Mouse (Mus musculus): Measurements from ENCODE around the gene Bend5. TPM values are rescaled to one million over a fixed set of nuclear protein-coding genes. Genes with fewer than 3 reads are reported as not detected.

Gene Bend5
- polyA plus RNA-seq, 1 experiment from 2014 or later = 42.0 TPM

DNA sequence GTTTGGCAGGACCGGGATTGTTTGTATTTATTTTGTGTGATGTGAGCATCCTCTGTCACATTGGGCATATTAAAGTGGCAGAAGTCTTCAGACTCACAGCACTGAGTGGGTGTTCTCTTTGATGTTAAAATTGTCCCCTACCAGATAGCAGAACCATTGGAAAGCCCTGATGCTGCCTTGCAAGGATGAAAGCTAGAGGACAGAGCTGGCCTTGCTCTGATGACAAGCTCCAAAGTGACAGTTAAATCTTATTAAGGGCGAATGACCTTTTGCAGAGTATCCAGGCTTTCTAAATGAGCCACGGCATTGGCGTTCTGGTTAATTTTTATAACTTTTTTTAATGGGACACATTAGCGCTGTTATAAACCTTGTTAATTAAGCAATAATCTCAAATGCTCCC, 42.8 kb downstream of the Bend5 start:
- H3K4me3 ChIP-seq (ENCODE audit: low read depth, low read length) = no peak overlapping the region
- H3K9ac ChIP-seq (replicated peaks; ENCODE audit: low read depth, low read length) = no peak overlapping the region
- 85% methylated on average over 5 of the region's 5 CpGs for WGBS
- H3K27ac ChIP-seq (ENCODE audit: low read length) = no peak overlapping the region
- H3K9me3 ChIP-seq (ENCODE audit: control insufficient read depth, low read depth, low read length) = no peaks in the 10 kb centered on the region
- H3K4me1 ChIP-seq (ENCODE audit: control insufficient read depth, insufficient read depth, low read length) = no peaks in the 10 kb centered on the region
- H3K4me2 ChIP-seq (replicated peaks; ENCODE audit: low read depth, low read length) = no peak overlapping the region
- H3K36me3 ChIP-seq (ENCODE audit: control insufficient read depth, insufficient read depth, low read length) = peaks cover 7% of the 10 kb centered on the region; the same call in 1 of the 2 replicates
- no peak for ATAC-seq (ENCODE audit: insufficient number of reproducible peaks, insufficient read depth, low FRiP score, low read depth)
- H3K27me3 ChIP-seq (ENCODE audit: control insufficient read depth, insufficient read depth, low read length) = no peaks in the 10 kb centered on the region

DNA sequence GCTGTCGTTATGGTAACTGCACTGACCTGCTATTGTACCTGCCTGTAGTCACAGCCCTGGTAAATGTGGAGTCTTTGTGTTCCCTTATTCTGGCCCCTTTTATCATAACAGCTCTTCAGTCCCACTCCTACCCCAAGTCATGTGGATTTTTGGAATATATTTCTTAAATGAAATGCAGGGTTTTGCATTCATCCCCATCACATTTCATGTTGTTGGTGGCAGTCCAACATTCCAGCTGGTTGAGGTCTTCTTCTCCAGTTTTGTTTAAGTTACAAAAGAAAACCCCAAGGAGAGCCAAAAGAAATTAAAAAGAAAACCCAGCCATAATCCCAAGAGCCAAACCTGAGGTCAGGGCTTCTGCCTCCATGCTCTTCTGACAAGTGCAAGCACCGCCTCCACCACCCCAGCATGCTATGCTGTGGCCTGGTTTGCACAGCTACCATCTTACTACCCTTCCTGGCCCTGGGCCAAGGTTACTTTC, 52.5 kb downstream of the Bend5 start:
- Histone ChIP-seq H3K4me1 (ENCODE audit: control insufficient read depth, insufficient read depth, low read length) (peaks cover 2% of the 10 kb centered on the region; the same call in 1 of the 2 replicates), H3K9ac (replicated peaks; ENCODE audit: low read depth, low read length) (no peak overlapping the region), H3K4me2 (replicated peaks; ENCODE audit: low read depth, low read length) (no peak overlapping the region), H3K4me3 (ENCODE audit: low read depth, low read length) (no peak overlapping the region), H3K36me3 (ENCODE audit: control insufficient read depth, insufficient read depth, low read length) (no peaks in the 10 kb centered on the region), H3K9me3 (ENCODE audit: control insufficient read depth, low read depth, low read length) (no peaks in the 10 kb centered on the region), H3K27me3 (ENCODE audit: control insufficient read depth, insufficient read depth, low read length) (no peaks in the 10 kb centered on the region), H3K27ac (ENCODE audit: low read length) (no peak overlapping the region)
- 56% methylated on average over 2 of the region's 2 CpGs for WGBS
- peak; percentile 39; the same call in 1 of the 2 replicates for ATAC-seq (ENCODE audit: insufficient number of reproducible peaks, insufficient read depth, low FRiP score, low read depth)

DNA sequence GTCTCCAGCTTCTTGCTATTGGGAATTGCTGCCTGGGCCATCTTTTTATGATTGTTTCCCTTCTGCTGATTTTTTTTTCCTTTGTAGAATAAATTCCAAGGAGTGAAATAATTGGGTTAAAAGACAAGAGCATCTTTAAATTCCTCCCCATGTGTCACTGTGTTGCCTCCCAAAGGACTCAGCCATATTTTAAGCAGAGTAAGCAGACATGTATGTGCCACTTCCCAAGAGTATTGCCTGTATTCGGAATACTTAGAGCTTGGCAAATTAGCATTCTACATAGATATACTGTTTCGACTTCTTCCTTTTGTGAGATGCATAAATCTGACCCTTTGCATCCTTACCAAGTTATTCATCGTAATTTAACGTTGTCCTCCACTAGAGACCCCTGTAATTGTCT, 53.0 kb downstream of the Bend5 start:
- H3K4me2 ChIP-seq (replicated peaks; ENCODE audit: low read depth, low read length) = no peak overlapping the region
- H3K27me3 ChIP-seq (ENCODE audit: control insufficient read depth, insufficient read depth, low read length) = no peaks in the 10 kb centered on the region
- WGBS = 79% methylated on average over 4 of the region's 4 CpGs
- no peak overlapping the region for H3K9ac ChIP-seq (replicated peaks; ENCODE audit: low read depth, low read length)
- H3K36me3 ChIP-seq (ENCODE audit: control insufficient read depth, insufficient read depth, low read length) = no peaks in the 10 kb centered on the region
- H3K9me3 ChIP-seq (ENCODE audit: control insufficient read depth, low read depth, low read length) = no peaks in the 10 kb centered on the region
- H3K4me1 ChIP-seq (ENCODE audit: control insufficient read depth, insufficient read depth, low read length) = peaks cover 2% of the 10 kb centered on the region; the same call in 1 of the 2 replicates
- no peak overlapping the region for H3K27ac ChIP-seq (ENCODE audit: low read length)
- no peak overlapping the region for H3K4me3 ChIP-seq (ENCODE audit: low read depth, low read length)
- no peak for ATAC-seq (ENCODE audit: insufficient number of reproducible peaks, insufficient read depth, low FRiP score, low read depth)

DNA sequence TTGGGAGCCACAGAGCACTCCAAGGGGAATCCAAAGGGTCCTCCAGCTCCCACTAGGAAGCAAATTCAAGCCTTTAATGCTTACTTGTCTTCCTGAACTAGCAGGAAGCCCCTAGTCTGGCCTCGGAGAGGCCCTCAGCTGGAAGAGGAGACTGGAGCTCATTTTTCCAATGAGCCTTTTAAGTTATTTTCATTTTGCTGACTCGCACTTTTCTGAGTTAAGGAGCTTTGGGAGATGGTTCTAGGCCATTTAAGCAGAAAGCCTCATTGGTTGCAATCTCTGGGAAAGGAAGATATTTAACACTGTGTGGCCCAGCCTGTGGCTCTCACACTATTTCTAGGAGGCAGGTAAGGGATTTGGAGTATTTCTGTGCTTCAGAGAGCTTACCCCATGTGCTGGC, 55.0 kb downstream of the Bend5 start:
- Histone ChIP-seq H3K27me3 (ENCODE audit: control insufficient read depth, insufficient read depth, low read length) (no peaks in the 10 kb centered on the region), H3K4me2 (replicated peaks; ENCODE audit: low read depth, low read length) (no peak overlapping the region), H3K27ac (ENCODE audit: low read length) (no peak overlapping the region), H3K4me1 (ENCODE audit: control insufficient read depth, insufficient read depth, low read length) (peaks cover 2% of the 10 kb centered on the region; the same call in 1 of the 2 replicates), H3K9ac (replicated peaks; ENCODE audit: low read depth, low read length) (no peak overlapping the region), H3K4me3 (ENCODE audit: low read depth, low read length) (no peak overlapping the region), H3K36me3 (ENCODE audit: control insufficient read depth, insufficient read depth, low read length) (no peaks in the 10 kb centered on the region), H3K9me3 (ENCODE audit: control insufficient read depth, low read depth, low read length) (no peaks in the 10 kb centered on the region)
- 60% methylated on average over 2 of the region's 2 CpGs for WGBS
- no peak for ATAC-seq (ENCODE audit: insufficient number of reproducible peaks, insufficient read depth, low FRiP score, low read depth)

DNA sequence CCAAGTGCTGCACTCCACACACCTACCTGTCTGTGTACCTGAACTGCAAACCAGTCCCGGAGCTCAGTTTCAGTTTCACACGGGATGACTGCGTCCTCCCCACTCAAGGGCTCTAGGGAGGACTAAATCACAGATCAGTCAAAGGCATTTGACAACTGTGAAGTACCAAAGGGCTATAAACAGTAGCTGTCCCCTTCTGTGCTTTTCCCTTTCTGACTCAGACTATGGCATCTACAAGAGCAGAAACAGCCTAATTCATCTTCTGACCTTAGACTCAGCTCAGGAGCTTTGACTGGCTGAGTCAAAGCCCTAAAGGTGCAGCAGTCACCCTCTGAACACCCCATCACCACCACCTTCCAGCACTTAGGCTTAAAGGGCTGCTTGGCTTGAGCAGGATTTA, 56.9 kb downstream of the Bend5 start:
- Histone ChIP-seq H3K9ac (replicated peaks; ENCODE audit: low read depth, low read length) (no peak overlapping the region), H3K4me1 (ENCODE audit: control insufficient read depth, insufficient read depth, low read length) (peaks cover 2% of the 10 kb centered on the region; the same call in 1 of the 2 replicates), H3K36me3 (ENCODE audit: control insufficient read depth, insufficient read depth, low read length) (no peaks in the 10 kb centered on the region), H3K27ac (ENCODE audit: low read length) (no peak overlapping the region), H3K27me3 (ENCODE audit: control insufficient read depth, insufficient read depth, low read length) (no peaks in the 10 kb centered on the region), H3K4me2 (replicated peaks; ENCODE audit: low read depth, low read length) (no peak overlapping the region), H3K9me3 (ENCODE audit: control insufficient read depth, low read depth, low read length) (no peaks in the 10 kb centered on the region), H3K4me3 (ENCODE audit: low read depth, low read length) (no peak overlapping the region)
- 69% methylated on average over 3 of the region's 3 CpGs for WGBS
- no peak for ATAC-seq (ENCODE audit: insufficient number of reproducible peaks, insufficient read depth, low FRiP score, low read depth)

DNA sequence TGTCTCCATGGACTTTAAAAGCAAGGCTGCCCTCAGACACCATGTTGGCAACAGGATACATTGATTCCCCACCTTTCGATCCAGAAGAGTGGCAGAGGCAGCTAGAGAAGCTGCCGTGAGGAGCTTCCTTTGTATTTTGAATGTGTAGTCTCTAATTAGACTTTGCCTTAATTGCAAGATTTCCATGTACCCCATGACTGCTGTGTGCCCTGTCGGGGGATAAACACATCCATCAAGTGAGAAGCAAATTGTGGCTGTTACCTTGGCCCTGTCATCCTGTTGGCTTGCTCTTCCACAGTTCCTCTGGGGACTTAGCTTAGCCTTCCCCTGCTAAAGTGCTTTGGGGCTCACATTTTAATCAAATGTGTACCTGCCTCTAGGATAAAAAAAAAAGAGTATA, 57.7 kb downstream of the Bend5 start:
- Histone ChIP-seq H3K4me1 (ENCODE audit: control insufficient read depth, insufficient read depth, low read length) (peaks cover 2% of the 10 kb centered on the region; the same call in 1 of the 2 replicates), H3K4me2 (replicated peaks; ENCODE audit: low read depth, low read length) (no peak overlapping the region), H3K27ac (ENCODE audit: low read length) (no peak overlapping the region), H3K27me3 (ENCODE audit: control insufficient read depth, insufficient read depth, low read length) (no peaks in the 10 kb centered on the region), H3K9ac (replicated peaks; ENCODE audit: low read depth, low read length) (no peak overlapping the region), H3K9me3 (ENCODE audit: control insufficient read depth, low read depth, low read length) (no peaks in the 10 kb centered on the region), H3K36me3 (ENCODE audit: control insufficient read depth, insufficient read depth, low read length) (no peaks in the 10 kb centered on the region), H3K4me3 (ENCODE audit: low read depth, low read length) (no peak overlapping the region)
- 73% methylated on average over 3 of the region's 3 CpGs for WGBS
- ATAC-seq (ENCODE audit: insufficient number of reproducible peaks, insufficient read depth, low FRiP score, low read depth) = no peak

DNA sequence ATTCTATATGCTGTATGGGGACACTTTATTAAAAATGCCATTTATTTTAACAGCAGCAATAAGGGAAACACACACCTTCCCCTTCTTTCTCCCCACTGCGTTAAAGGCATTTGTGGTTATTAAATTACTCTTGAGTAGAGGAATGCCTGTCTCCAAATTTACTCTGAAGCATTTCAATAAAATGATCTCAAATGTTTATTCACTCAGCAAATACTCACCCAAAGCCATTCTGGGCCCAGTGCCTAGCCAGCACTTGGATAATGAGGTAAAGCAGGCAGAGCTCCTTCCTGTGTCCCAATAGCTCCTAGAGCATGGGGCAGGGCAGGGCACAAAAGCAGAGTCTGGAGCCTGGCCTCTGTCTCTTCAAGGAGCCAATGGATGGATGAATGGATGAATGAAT, 58.2 kb downstream of the Bend5 start:
- no peak overlapping the region for H3K27ac ChIP-seq (ENCODE audit: low read length)
- no peak overlapping the region for H3K9ac ChIP-seq (replicated peaks; ENCODE audit: low read depth, low read length)
- no peak overlapping the region for H3K4me3 ChIP-seq (ENCODE audit: low read depth, low read length)
- peaks cover 2% of the 10 kb centered on the region; the same call in 1 of the 2 replicates for H3K4me1 ChIP-seq (ENCODE audit: control insufficient read depth, insufficient read depth, low read length)
- WGBS = 57% methylated on average over 1 of the region's 1 CpGs
- ATAC-seq (ENCODE audit: insufficient number of reproducible peaks, insufficient read depth, low FRiP score, low read depth) = no peak
- H3K9me3 ChIP-seq (ENCODE audit: control insufficient read depth, low read depth, low read length) = no peaks in the 10 kb centered on the region
- H3K4me2 ChIP-seq (replicated peaks; ENCODE audit: low read depth, low read length) = no peak overlapping the region
- no peaks in the 10 kb centered on the region for H3K27me3 ChIP-seq (ENCODE audit: control insufficient read depth, insufficient read depth, low read length)
- no peaks in the 10 kb centered on the region for H3K36me3 ChIP-seq (ENCODE audit: control insufficient read depth, insufficient read depth, low read length)

DNA sequence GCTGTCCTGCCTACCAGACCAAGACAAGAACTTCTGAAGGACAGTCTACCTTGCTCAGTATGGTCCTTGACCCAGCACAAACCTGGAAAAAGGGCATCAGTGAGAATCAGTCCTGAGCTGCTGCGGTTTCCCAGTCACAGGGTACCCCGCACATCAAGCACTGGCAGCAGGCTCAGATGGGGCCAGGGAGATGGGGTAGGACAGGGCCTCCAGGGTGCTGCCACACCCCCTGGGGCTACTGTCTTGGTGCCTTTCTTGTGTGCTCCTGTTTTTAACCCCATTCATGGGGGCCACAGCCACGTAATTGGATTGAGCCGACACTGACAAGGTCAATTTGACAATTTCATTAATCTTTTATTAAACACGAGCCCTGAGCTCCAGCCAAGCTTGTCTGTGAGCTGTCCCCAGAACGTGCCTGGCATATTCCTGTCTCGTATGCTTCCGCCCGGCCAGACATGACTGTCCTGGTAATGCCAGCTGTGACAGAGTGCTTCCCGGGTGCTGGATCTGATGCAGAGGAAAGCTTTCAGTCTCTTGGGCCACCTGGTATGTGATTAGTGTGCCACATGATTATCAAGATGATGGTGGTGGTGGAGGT, 60.7 kb downstream of the Bend5 start:
- ATAC-seq (ENCODE audit: insufficient number of reproducible peaks, insufficient read depth, low FRiP score, low read depth) = no peak
- Histone ChIP-seq H3K4me1 (ENCODE audit: control insufficient read depth, insufficient read depth, low read length) (no peaks in the 10 kb centered on the region), H3K9me3 (ENCODE audit: control insufficient read depth, low read depth, low read length) (no peaks in the 10 kb centered on the region), H3K9ac (replicated peaks; ENCODE audit: low read depth, low read length) (no peak overlapping the region), H3K27ac (ENCODE audit: low read length) (no peak overlapping the region), H3K4me2 (replicated peaks; ENCODE audit: low read depth, low read length) (no peak overlapping the region), H3K4me3 (ENCODE audit: low read depth, low read length) (no peak overlapping the region), H3K27me3 (ENCODE audit: control insufficient read depth, insufficient read depth, low read length) (no peaks in the 10 kb centered on the region), H3K36me3 (ENCODE audit: control insufficient read depth, insufficient read depth, low read length) (no peaks in the 10 kb centered on the region)
- WGBS = 66% methylated on average over 10 of the region's 10 CpGs

DNA sequence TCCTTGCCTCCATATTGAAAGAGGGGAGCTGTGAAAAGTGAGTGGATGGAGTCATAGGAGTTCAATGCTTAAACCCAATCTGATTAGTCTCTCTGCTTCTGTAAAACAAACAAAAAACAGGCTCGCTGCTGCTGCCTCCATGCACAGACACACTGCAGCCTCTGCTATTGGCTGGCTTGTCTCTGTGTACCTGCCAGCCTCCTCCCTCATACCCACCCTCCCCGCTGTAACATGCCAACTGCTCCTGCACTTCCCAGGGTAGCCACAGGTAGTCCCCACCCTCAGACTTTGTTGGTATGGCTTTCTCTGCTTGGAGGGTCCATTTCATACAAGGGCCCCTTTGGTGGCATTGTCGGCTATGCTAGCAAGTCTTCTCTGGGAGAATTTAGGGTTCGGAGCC, 62.7 kb downstream of the Bend5 start:
- 46% methylated on average over 4 of the region's 4 CpGs for WGBS
- H3K4me3 ChIP-seq (ENCODE audit: low read depth, low read length) = no peak overlapping the region

More for the DNA sequence above, 62.7 kb downstream of the Bend5 start:
- ATAC-seq (ENCODE audit: insufficient number of reproducible peaks, insufficient read depth, low FRiP score, low read depth) = no peak
- Histone ChIP-seq H3K4me2 (replicated peaks; ENCODE audit: low read depth, low read length) (no peak overlapping the region), H3K27me3 (ENCODE audit: control insufficient read depth, insufficient read depth, low read length) (no peaks in the 10 kb centered on the region), H3K9ac (replicated peaks; ENCODE audit: low read depth, low read length) (no peak overlapping the region), H3K27ac (ENCODE audit: low read length) (no peak overlapping the region), H3K4me1 (ENCODE audit: control insufficient read depth, insufficient read depth, low read length) (no peaks in the 10 kb centered on the region), H3K36me3 (ENCODE audit: control insufficient read depth, insufficient read depth, low read length) (no peaks in the 10 kb centered on the region), H3K9me3 (ENCODE audit: control insufficient read depth, low read depth, low read length) (no peaks in the 10 kb centered on the region)

Measured in stomach, embryonic 14.5 days (tissue).